Mouse (Mus musculus): ENCODE measurements around the gene Wdr76. TPM values are rescaled to one million over a fixed set of nuclear protein-coding genes. Genes with fewer than 3 reads are reported as not detected.

Wdr76 gene
- total RNA-seq, 2 experiments from 2014 or later: 13.8 to 25.5 TPM

DNA sequence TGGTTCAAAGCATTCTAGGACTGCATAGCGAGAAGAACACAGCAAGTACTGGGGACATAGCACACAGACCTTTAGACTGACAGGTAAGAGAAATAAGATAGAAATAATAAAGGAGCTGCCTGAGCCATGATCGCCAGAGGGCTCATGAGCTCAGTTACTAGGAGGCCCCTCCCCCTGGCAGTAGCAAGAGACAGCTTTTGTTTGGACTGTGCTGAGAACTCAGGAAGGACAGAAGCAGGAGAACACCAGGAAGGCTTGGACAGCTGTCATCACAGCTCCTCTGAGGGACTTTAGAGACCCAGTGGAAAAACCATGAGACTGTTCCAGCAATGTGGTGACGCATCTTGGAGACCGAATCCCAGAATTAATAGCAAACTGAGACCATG, 81.8 kb downstream of the Wdr76 start:
- no peak for ATAC-seq (replicated peaks; ENCODE audit: low FRiP score, poor library complexity, severe bottlenecking)

- no peak for ATAC-seq (replicated peaks; ENCODE audit: low FRiP score, poor library complexity, severe bottlenecking)
Observed at GRCm38 (mm10) chr2:121594131-121594530, 87.6 kb downstream of the Wdr76 start.

Other genes starting within 250 kb of the Wdr76 start
- gene Trp53bp1, start 235.3 kb upstream of the Wdr76 start, total RNA-seq (2015; ENCODE audit: low replicate concordance): 11.1 and 27.9 TPM in 2 replicates
- gene Trp53bp1, start 235.3 kb upstream of the Wdr76 start, total RNA-seq (2017; ENCODE audit: low replicate concordance): 44.8 and 96.0 TPM in 2 replicates
- not detected in 2 replicates for gene Map1a, start 217.1 kb upstream of the Wdr76 start, total RNA-seq (2015; ENCODE audit: low replicate concordance)
- gene Map1a, start 217.1 kb upstream of the Wdr76 start, total RNA-seq (2017; ENCODE audit: low replicate concordance): 0.14 TPM in 1 of 2 replicates, not detected in the other
- 2.7 and 5.2 TPM in 2 replicates for gene Ppip5k1, start 151.3 kb upstream of the Wdr76 start, total RNA-seq (2015; ENCODE audit: low replicate concordance)
- gene Ppip5k1, start 151.3 kb upstream of the Wdr76 start, total RNA-seq (2017; ENCODE audit: low replicate concordance): 9.8 and 10.1 TPM in 2 replicates
- gene Ckmt1, start 149.0 kb upstream of the Wdr76 start, total RNA-seq (2015; ENCODE audit: low replicate concordance): not detected in 2 replicates
- 0.26 TPM in 1 of 2 replicates, not detected in the other for gene Ckmt1, start 149.0 kb upstream of the Wdr76 start, total RNA-seq (2017; ENCODE audit: low replicate concordance)
- not detected in 2 replicates for gene Strc, start 119.6 kb upstream of the Wdr76 start, total RNA-seq (2015; ENCODE audit: low replicate concordance)
- not detected in 2 replicates for gene Strc, start 119.6 kb upstream of the Wdr76 start, total RNA-seq (2017; ENCODE audit: low replicate concordance)
- 80.1 and 87.8 TPM in 2 replicates for gene Pdia3, start 92.9 kb upstream of the Wdr76 start, total RNA-seq (2015; ENCODE audit: low replicate concordance)
- 66.2 and 70.2 TPM in 2 replicates for gene Pdia3, start 92.9 kb upstream of the Wdr76 start, total RNA-seq (2017; ENCODE audit: low replicate concordance)
- gene Catsper2, start 92.9 kb upstream of the Wdr76 start, total RNA-seq (2015; ENCODE audit: low replicate concordance): 2.9 TPM in 1 of 2 replicates, not detected in the other
- gene Catsper2, start 92.9 kb upstream of the Wdr76 start, total RNA-seq (2017; ENCODE audit: low replicate concordance): 2.2 TPM in 1 of 2 replicates, not detected in the other
- not detected in 2 replicates for gene Ell3, start 62.4 kb upstream of the Wdr76 start, total RNA-seq (2015; ENCODE audit: low replicate concordance)
- gene Ell3, start 62.4 kb upstream of the Wdr76 start, total RNA-seq (2017; ENCODE audit: low replicate concordance): not detected in 2 replicates
- gene Serf2, start 57.5 kb upstream of the Wdr76 start, total RNA-seq (2015; ENCODE audit: low replicate concordance): 50.9 and 58.1 TPM in 2 replicates
- gene Serf2, start 57.5 kb upstream of the Wdr76 start, total RNA-seq (2017; ENCODE audit: low replicate concordance): 40.6 and 55.3 TPM in 2 replicates
- 27.7 and 28.2 TPM in 2 replicates for gene Hypk, start 53.4 kb upstream of the Wdr76 start, total RNA-seq (2015; ENCODE audit: low replicate concordance)
- gene Hypk, start 53.4 kb upstream of the Wdr76 start, total RNA-seq (2017; ENCODE audit: low replicate concordance): 22.3 and 31.5 TPM in 2 replicates
- not detected in 2 replicates for gene Serinc4, start 49.9 kb upstream of the Wdr76 start, total RNA-seq (2015; ENCODE audit: low replicate concordance)
- gene Serinc4, start 49.9 kb upstream of the Wdr76 start, total RNA-seq (2017; ENCODE audit: low replicate concordance): 0.68 TPM in 1 of 2 replicates, not detected in the other
- 6.9 and 16.3 TPM in 2 replicates for gene Mfap1b, start 32.7 kb upstream of the Wdr76 start, total RNA-seq (2015; ENCODE audit: low replicate concordance)
- 20.6 and 22.9 TPM in 2 replicates for gene Mfap1b, start 32.7 kb upstream of the Wdr76 start, total RNA-seq (2017; ENCODE audit: low replicate concordance)
- 12.1 and 15.3 TPM in 2 replicates for gene Mfap1a, start 58 bp upstream of the Wdr76 start, total RNA-seq (2015; ENCODE audit: low replicate concordance)
- 11.7 and 15.1 TPM in 2 replicates for gene Mfap1a, start 58 bp upstream of the Wdr76 start, total RNA-seq (2017; ENCODE audit: low replicate concordance)